Mouse (Mus musculus) intestine, embryonic 15.5 days (tissue): Measurements from ENCODE around the gene Tmem129. TPM values are rescaled to one million over a fixed set of nuclear protein-coding genes. Genes with fewer than 3 reads are reported as not detected.
A peak's percentile ranks its signal among the peaks of the same experiment; 100 is the strongest.

Experiments used
- ATAC-seq: fragments of 200-750 bp; cut with Nextera tagmentation; 2 replicates; pipeline ENCODE4 v1.8.0; 2017; ENCODE audit warnings: moderate TSS enrichment, moderate library complexity
- H3K27ac ChIP-seq: fragments of 300-500 bp; sonication (generic); 2 replicates; pipeline ENCODE4 v1.5.1; 2015; ENCODE audit warnings: mild to moderate bottlenecking, inconsistent platforms
- H3K27me3 ChIP-seq: fragments of 300-500 bp; sonication (generic); replicated peaks from 2 replicates; pipeline ENCODE4 v1.6.1; 2015; ENCODE audit warnings: inconsistent platforms
- H3K36me3 ChIP-seq: fragments of 300-500 bp; sonication (generic); 2 replicates; pipeline ENCODE4 v1.6.1; 2015; ENCODE audit warnings: inconsistent platforms
- H3K4me1 ChIP-seq: fragments of 300-500 bp; sonication (generic); replicated peaks from 2 replicates; pipeline ENCODE4 v1.6.1; 2015; ENCODE audit warnings: inconsistent platforms
- H3K4me2 ChIP-seq: fragments of 300-500 bp; sonication (generic); replicated peaks from 2 replicates; pipeline ENCODE4 v1.6.1; 2015; ENCODE audit warnings: mild to moderate bottlenecking, inconsistent platforms
- H3K4me3 ChIP-seq: fragments of 300-500 bp; sonication (generic); replicated peaks from 2 replicates; pipeline ENCODE4 v1.5.1; 2015; ENCODE audit warnings: inconsistent platforms
- H3K9ac ChIP-seq: fragments of 300-500 bp; sonication (generic); 2 replicates; pipeline ENCODE4 v1.6.1; 2015; ENCODE audit warnings: inconsistent platforms
- H3K9me3 ChIP-seq: fragments of 300-500 bp; sonication (generic); 2 replicates; pipeline ENCODE4 v1.6.1; 2016; ENCODE audit warnings: inconsistent platforms
- WGBS: fragments of 180-500 bp; shearing (Covaris S2); methylation state at CpG from one replicate; pipeline ENCODE4 v1.1.7; 2015; 5-methylcytosine and 5-hydroxymethylcytosine counted together
- polyA plus RNA-seq: library from polyadenylated mRNA; unstranded; fragments of >200 nt; fragmentation: Nextera tagmentation; extraction: Ambion mirVana; gene quantifications from 2 replicates; pipeline ENCODE4 v1.2.1, GENCODE M21; 2015

Gene Tmem129
- polyA plus RNA-seq, 1 experiment from 2014 or later: 31.8 TPM

DNA sequence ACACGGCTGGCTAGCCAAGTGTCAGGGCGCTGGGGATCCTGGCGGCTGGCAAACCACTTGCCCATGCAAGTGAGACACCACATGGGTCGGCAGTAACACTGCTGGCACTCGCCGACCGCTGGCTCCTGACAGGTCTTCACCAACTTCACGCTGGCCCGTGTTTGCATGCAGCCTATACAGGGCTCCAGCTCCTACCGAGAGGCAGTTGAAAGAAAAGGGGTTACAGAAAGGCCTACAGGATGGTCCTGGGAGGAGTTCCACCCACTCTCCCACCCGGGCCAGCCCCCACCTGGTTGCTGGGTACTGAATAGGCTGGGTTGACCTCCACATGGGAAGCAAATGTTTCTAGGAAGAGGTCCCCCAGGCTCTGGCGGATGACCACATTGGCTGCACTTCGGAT lies 3.8 kb downstream of the Tmem129 start:
- H3K27me3 ChIP-seq: no peaks in the 10 kb centered on the region
- no peak overlapping the region for H3K4me2 ChIP-seq
- H3K4me1 ChIP-seq: peaks cover 30% of the 10 kb centered on the region
- ATAC-seq: no peak
- H3K9ac ChIP-seq: no peak overlapping the region
- no peak overlapping the region for H3K27ac ChIP-seq
- H3K9me3 ChIP-seq: no peaks in the 10 kb centered on the region
- H3K4me3 ChIP-seq: no peak overlapping the region
- peaks cover 7% of the 10 kb centered on the region; the same call in 1 of the 2 replicates for H3K36me3 ChIP-seq
- 92% methylated on average over 13 of the region's 13 CpGs for WGBS

DNA sequence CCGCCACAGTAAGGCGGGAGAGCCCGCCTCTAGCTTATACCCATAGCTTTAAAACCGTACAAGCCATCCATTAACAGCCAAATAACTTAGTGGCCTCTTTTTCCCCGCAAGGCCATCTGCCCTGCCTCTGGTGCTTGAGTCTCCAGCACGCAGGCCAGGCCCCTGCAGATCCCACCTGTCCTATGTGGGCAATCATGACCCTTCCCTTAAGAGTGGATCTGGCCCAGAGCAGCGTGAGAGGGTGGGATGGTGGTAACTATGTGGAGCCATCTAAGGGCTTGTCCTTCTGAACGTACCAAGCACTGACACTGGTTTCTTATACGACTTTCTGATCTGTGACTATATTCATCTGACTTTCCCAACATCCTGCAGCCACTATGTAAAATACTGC lies 5.4 kb downstream of the Tmem129 start:
- H3K4me1 ChIP-seq: peaks cover 24% of the 10 kb centered on the region
- peak overlapping the region; percentile 27 for H3K4me3 ChIP-seq
- peak overlapping the region; percentile 52 for H3K9ac ChIP-seq
- 2% methylated on average over 9 of the region's 9 CpGs for WGBS
- H3K27me3 ChIP-seq: no peaks in the 10 kb centered on the region
- H3K27ac ChIP-seq: peak overlapping the region; percentile 71
- H3K36me3 ChIP-seq: peaks cover 11% of the 10 kb centered on the region; the same call in 1 of the 2 replicates
- ATAC-seq: peak; percentile 22
- peak overlapping the region; percentile 62 for H3K4me2 ChIP-seq
- H3K9me3 ChIP-seq: no peaks in the 10 kb centered on the region

DNA sequence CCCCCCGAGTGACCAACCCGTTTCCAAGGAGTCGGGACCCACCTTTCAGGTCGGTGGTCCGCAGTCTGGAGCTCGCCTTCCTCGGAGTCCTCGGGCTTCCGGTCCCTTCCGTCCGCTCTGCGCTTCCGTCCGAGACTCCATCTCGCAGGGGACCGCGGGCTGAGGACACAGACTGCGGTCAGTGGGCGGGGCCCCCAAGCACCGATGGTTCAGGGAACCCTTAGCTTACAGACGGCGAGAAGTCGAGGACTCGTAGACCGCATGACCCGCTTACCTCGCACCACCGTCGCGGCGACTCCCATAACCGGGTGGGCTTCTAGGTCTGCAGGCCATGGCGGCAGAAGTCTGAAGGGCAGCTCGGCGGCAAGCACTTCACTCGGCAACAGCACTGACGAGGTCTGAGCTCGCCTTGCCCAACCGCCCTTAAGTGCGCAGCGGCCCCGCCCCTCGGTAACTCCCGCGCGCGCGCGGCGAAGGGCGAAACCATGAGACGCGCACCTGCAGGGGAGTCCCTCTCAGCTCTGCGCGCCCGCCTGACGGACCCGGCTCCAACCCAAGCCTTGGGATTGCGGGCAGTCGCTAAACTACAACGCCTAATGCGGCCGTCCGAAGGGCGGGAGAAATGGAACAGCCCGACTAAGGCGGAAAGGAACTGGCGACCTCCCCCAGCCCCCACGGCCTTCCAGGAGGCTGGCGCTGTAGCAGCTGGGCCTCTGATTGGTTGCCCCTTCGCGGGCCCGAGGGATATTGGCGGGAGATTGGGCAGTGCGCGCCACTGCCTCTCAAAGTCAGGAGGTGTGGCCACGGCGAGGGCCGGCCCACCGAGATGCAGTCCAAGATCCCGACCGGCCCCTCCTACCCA lies 6.1 kb downstream of the Tmem129 start, which contains the start of gene Slbp:
Slbp (minus strand) TSS at position 654 of the 862 bp plus-strand sequence.
- H3K4me1 ChIP-seq: peaks cover 23% of the 10 kb centered on the region
- under 1% methylated on average over 82 of the region's 82 CpGs for WGBS
- H3K9me3 ChIP-seq: no peaks in the 10 kb centered on the region
- peak within 1 kb of the TSS; percentile 73 for H3K4me3 ChIP-seq
- H3K27me3 ChIP-seq: no peaks in the 10 kb centered on the region
- peak within 1 kb of the TSS; percentile 97 for H3K27ac ChIP-seq
- peaks cover 17% of the 10 kb centered on the region; the same call in 1 of the 2 replicates for H3K36me3 ChIP-seq
- H3K9ac ChIP-seq: peak within 1 kb of the TSS; percentile 77
- H3K4me2 ChIP-seq: peak within 1 kb of the TSS; percentile 62
- peak; percentile 96 for ATAC-seq

DNA sequence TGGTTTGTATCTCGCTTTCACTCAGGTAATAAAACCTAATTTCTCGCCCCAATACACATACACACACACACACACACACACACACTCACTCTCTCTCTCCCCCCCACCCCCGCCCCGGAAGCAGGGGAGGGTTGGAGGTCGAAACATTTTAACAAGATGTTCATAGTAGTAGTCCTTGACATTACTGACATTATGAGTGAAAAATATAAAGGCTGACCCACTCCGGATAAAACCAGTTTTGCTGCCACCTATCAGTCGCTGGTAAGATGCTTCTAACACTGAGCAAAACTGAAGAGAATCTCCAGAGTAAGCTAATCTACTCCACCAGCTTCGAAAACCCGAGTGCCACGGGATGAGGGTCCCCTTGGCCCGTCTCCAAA lies 6.7 kb downstream of the Tmem129 start:
- Histone ChIP-seq H3K4me3 (peak overlapping the region; percentile 73), H3K9me3 (no peaks in the 10 kb centered on the region), H3K4me2 (peak overlapping the region; percentile 62), H3K27me3 (no peaks in the 10 kb centered on the region), H3K27ac (peak overlapping the region; percentile 97), H3K4me1 (peaks cover 17% of the 10 kb centered on the region), H3K36me3 (peaks cover 17% of the 10 kb centered on the region), H3K9ac (peak overlapping the region; percentile 77)
- WGBS: under 1% methylated on average over 11 of the region's 11 CpGs
- no peak for ATAC-seq

DNA sequence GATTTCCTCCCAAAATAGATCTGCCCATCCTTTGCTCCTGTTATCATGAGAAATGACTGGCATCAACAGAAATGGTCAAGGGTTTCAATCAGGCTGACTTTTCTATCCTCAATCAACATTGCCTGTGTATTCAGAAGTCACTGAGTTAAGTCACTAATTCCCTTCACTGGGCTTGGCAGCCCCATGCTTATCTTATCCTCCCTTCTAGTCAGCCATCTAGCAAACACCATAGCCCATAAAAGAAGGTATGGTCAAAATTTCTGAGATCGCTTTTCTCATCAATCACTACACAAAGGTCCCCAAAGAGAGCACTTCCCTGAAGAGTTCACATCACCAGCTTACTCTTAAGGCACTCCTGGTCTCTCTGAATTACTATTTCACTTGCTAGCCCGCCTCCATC lies 7.2 kb downstream of the Tmem129 start:
- H3K9ac ChIP-seq: peak overlapping the region; percentile 77
- H3K4me1 ChIP-seq: peaks cover 13% of the 10 kb centered on the region
- H3K9me3 ChIP-seq: no peaks in the 10 kb centered on the region
- H3K27me3 ChIP-seq: no peaks in the 10 kb centered on the region
- peaks cover 22% of the 10 kb centered on the region for H3K36me3 ChIP-seq
- no peak for ATAC-seq
- WGBS: 9% methylated on average over 2 of the region's 2 CpGs
- peak overlapping the region; percentile 62 for H3K4me2 ChIP-seq
- peak overlapping the region; percentile 73 for H3K4me3 ChIP-seq
- H3K27ac ChIP-seq: peak overlapping the region; percentile 97; the same call in 1 of the 2 replicates

DNA sequence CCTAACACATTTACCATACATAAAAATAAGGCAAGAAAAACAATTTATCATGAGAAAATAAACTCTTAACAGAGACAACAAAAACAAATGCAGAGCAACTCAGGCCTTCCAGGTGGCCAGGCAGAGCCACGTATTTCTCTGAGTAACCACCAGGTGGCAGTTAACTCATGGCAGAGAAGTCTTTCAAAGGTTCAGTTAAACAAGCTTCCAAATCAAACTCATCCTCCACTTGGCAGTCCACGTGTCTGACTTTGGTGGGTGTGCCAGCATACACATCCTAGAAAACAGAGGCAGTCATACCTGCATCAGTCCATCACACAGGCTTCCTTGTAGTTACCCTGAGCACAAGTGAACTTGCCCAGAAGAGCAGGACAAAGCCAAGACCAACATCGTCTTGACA lies 17.6 kb downstream of the Tmem129 start:
- Histone ChIP-seq H3K4me1 (no peaks in the 10 kb centered on the region), H3K36me3 (peaks cover 27% of the 10 kb centered on the region), H3K27me3 (no peaks in the 10 kb centered on the region), H3K27ac (no peak overlapping the region), H3K4me2 (no peak overlapping the region), H3K9ac (no peak overlapping the region), H3K4me3 (no peak overlapping the region), H3K9me3 (no peaks in the 10 kb centered on the region)
- WGBS: 37% methylated on average over 3 of the region's 3 CpGs
- no peak for ATAC-seq

DNA sequence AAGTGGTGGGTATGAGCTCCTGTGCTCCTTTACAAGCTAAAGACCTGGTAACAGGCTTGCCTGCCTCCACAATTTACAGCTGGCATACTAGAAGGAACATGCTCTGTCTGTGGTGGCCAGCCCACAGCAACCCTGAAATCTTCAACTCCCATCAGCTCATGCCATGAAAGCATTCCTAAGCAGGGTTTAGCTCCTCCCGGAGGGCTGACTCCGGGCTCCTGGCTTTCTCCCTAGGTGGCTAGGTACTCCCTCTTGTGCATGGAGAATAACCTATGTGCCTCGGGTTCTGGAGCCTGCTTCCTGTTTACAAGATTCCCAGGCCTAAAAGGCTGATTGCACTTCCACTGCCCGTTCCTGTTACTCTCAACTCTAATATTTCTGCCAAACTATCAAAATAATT lies 19.4 kb downstream of the Tmem129 start:
- H3K9ac ChIP-seq: no peak overlapping the region

DNA sequence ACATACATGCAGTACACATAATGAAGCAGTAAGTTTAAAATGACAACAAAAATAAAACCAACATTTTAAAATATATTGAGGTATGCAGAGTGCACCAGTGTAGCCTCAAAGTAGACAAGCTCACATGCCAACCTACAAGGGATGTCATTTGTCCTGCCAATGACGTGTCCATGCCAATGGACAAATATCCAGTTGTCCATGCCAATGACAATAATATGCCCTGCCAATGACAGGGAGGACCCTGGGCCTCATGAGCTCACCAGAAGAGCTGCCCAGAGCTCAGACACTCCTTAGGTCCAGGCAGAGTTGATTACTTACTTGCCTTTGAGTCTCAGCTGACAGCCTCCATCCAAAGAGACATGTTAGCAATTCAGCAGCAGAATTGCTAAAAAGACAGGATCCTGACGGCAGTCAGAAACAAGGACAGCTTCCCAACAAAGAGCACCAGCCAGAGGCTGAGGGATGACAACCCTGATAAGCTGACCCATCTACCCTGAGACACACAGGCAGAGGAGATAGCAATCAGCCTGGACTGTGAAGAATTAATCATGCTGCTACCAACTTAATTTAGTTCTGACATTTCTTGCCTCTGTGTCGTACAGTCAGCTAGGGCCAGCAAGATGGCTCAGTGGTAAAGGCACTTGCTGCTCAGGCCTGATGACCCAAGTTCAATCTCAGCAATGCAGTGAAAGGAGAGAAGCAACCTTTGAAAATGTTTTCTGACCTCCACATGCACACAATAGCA lies 20.4 kb downstream of the Tmem129 start:
- Histone ChIP-seq H3K4me1 (no peaks in the 10 kb centered on the region), H3K36me3 (peaks cover 8% of the 10 kb centered on the region), H3K9me3 (no peaks in the 10 kb centered on the region), H3K27ac (no peak overlapping the region), H3K4me2 (no peak overlapping the region), H3K27me3 (no peaks in the 10 kb centered on the region), H3K4me3 (no peak overlapping the region), H3K9ac (no peak overlapping the region)
- WGBS: 78% methylated on average over 3 of the region's 3 CpGs
- ATAC-seq: no peak

More for the DNA sequence above, 19.4 kb downstream of the Tmem129 start:
- no peaks in the 10 kb centered on the region for H3K4me1 ChIP-seq
- no peaks in the 10 kb centered on the region for H3K27me3 ChIP-seq
- ATAC-seq: no peak
- no peak overlapping the region for H3K4me2 ChIP-seq
- H3K9me3 ChIP-seq: no peaks in the 10 kb centered on the region
- H3K4me3 ChIP-seq: no peak overlapping the region
- WGBS: 52% methylated on average over 4 of the region's 4 CpGs
- peaks cover 16% of the 10 kb centered on the region for H3K36me3 ChIP-seq
- H3K27ac ChIP-seq: no peak overlapping the region

DNA sequence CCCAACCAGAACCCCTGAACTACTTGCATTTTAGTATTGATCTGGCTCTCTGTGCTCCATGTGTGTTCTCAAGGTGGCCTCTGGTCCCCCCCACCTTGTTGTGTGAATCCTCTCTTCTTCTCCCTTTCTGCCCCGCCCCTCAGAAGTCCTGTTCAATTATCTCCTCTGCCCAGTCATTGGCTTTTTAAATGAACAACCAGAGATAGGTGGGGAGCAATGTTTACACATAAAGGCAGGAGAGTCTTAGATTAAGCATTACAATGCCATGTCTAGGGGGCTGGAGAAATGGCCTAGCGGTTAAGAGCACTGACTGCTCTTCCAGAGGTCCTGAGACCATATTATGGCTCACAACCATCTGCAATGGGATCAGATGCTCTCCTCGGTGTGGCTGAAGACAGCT lies 22.9 kb downstream of the Tmem129 start:
- ATAC-seq: no peak
- Histone ChIP-seq H3K9me3 (no peaks in the 10 kb centered on the region), H3K4me1 (0 out of 2 replicates have a peak, but pooled peaks cover 4% of the 10 kb centered on the region), H3K27me3 (no peaks in the 10 kb centered on the region), H3K4me3 (no peak overlapping the region), H3K4me2 (no peak overlapping the region), H3K9ac (no peak overlapping the region), H3K27ac (no peak overlapping the region), H3K36me3 (no peaks in the 10 kb centered on the region; the same call in 1 of the 2 replicates)
- WGBS: 84% methylated on average over 3 of the region's 3 CpGs

DNA sequence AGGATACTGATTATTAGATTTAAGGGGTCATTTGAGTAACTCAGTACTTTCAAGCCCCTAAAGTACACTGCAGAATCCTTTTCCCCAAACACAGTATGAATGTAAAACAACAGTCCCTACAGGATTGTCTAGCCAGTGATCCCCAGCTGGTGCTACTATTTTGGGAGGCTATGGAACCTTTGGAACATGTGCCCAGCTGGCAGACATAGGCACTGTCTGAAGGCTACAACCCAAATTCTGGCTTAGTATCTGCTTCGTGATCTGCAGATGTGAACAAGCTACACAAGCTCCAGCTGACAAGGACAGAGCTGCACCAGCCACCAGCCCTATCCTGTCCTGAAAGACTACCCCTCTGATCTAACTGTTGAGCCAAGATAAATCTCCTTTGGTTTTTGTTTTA lies 25.7 kb downstream of the Tmem129 start:
- Histone ChIP-seq H3K36me3 (no peaks in the 10 kb centered on the region), H3K27ac (no peak overlapping the region), H3K9me3 (no peaks in the 10 kb centered on the region), H3K4me2 (no peak overlapping the region), H3K27me3 (no peaks in the 10 kb centered on the region), H3K4me1 (peaks cover 12% of the 10 kb centered on the region), H3K4me3 (no peak overlapping the region), H3K9ac (no peak overlapping the region)
- no peak for ATAC-seq
- WGBS: 100% methylated on average over 1 of the region's 1 CpGs

DNA sequence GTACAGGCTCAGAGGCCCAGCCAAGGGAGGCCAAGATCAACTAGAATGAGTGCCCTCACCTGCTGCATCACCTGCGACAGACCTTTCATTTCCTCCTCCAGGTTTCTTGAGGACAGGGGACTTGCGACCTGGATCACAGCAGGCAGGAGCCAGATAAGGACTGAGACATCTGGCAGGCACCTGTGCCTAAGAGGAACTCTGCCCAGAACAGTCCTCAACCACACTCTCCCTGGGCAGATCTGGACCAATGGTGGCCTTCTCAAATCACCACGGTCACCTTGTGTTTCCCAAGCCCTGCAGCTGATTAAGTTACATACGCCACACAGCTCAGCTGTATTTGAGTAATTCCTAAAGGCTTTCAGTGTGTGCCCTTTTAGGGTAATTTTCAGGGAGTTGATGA lies 27.6 kb downstream of the Tmem129 start:
- ATAC-seq: peak; percentile 13; the same call in 1 of the 2 replicates
- Histone ChIP-seq H3K27me3 (no peaks in the 10 kb centered on the region), H3K27ac (0 out of 2 replicates have a peak overlapping the region, but pooled peaks have one; percentile 34), H3K4me2 (peak overlapping the region; percentile 80), H3K9me3 (no peaks in the 10 kb centered on the region), H3K9ac (peak overlapping the region; percentile 50; the same call in 1 of the 2 replicates), H3K36me3 (no peaks in the 10 kb centered on the region), H3K4me1 (peaks cover 12% of the 10 kb centered on the region), H3K4me3 (peak overlapping the region; percentile 85; the same call in 1 of the 2 replicates)
- 57% methylated on average over 4 of the region's 4 CpGs for WGBS

DNA sequence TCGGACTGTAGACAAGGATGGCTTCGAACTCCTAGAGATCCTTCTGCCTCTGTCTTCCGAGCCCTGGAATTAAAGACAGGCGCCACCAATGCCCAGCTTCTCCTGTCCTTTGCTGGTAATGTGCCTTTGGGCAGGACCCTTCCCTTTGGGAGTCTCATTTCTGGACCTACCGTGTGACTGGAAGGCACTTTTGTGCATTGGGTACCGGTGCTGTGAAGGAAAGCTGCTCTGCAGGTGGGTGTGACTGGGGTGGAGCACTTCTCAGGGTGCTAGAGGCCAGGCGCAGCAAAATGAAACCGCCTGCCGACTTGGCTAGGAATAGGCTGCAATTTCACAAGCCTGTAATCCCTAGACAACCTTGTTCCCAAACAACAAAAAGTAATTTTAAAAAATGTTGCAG lies 28.2 kb downstream of the Tmem129 start:
- no peaks in the 10 kb centered on the region for H3K36me3 ChIP-seq
- no peaks in the 10 kb centered on the region for H3K9me3 ChIP-seq
- H3K27me3 ChIP-seq: no peaks in the 10 kb centered on the region
- peak overlapping the region; percentile 85 for H3K4me3 ChIP-seq
- ATAC-seq: peak; percentile 63
- H3K4me1 ChIP-seq: peaks cover 12% of the 10 kb centered on the region
- 2% methylated on average over 9 of the region's 9 CpGs for WGBS
- H3K4me2 ChIP-seq: peak overlapping the region; percentile 80
- H3K9ac ChIP-seq: peak overlapping the region; percentile 50
- H3K27ac ChIP-seq: peak overlapping the region; percentile 73
